9 mouse cellular contexts compared by ENCODE assay signal in genomic region chr6:87997706-87998265, GRCm38 (mm10). TPM values are rescaled to one million over a fixed set of nuclear protein-coding genes. Genes with fewer than 3 reads are reported as not detected.
DNase-seq lines count a peak whose midpoint lies in the region; ATAC-seq and TF ChIP-seq lines count a peak whose summit lies in the region.
"Had no signal": no experiment of that assay in that cellular context is flagged by ENCODE, and none has a peak within 500 bp of the region (broad histone marks: within the 10 kb centered on the region; RNA-seq: fewer than 3 reads in every experiment).

No protein-coding gene starts in this region.

- WGBS in heart, embryonic 11.5 days (ENCODE audit: insufficient replicate concordance) = 55% methylated on average over 7 of the region's 7 CpGs
- 65% methylated on average over 7 of the region's 7 CpGs for WGBS in kidney, embryonic 15.5 days
- 58% methylated on average over 7 of the region's 7 CpGs for WGBS in liver, adult 2 months

- ATAC-seq in heart, embryonic 11.5 days (replicated peaks; ENCODE audit: insufficient number of reproducible peaks, low FRiP score, low TSS enrichment) = no peak
- peak; percentile 82 for ATAC-seq in common myeloid progenitor, adult 5-6 weeks (replicated peaks; ENCODE audit: low read depth, poor library complexity, severe bottlenecking)
- ATAC-seq in kidney, embryonic 15.5 days (replicated peaks; ENCODE audit: low FRiP score) = peak; percentile 24; the same call in 1 of the 2 replicates
- ATAC-seq: Patski had no signal

- no peak overlapping the region for H3K4me3 ChIP-seq in heart, embryonic 11.5 days (ENCODE audit: low read depth, low read length)
- no peak overlapping the region for H3K4me3 ChIP-seq in kidney, embryonic 15.5 days (replicated peaks)
- H3K4me3 ChIP-seq in liver, adult 2 months (ENCODE audit: insufficient read depth, low read depth, low read length) = no peak overlapping the region

- peaks cover 14% of the 10 kb centered on the region for H3K36me3 ChIP-seq in heart, embryonic 11.5 days (ENCODE audit: control insufficient read depth, insufficient read depth, low read length)
- peaks cover 54% of the 10 kb centered on the region for H3K36me3 ChIP-seq in kidney, embryonic 15.5 days
- H3K36me3 ChIP-seq in liver, adult 2 months (ENCODE audit: control insufficient read depth, insufficient read depth, low read length) = peaks cover 20% of the 10 kb centered on the region

- no peaks in the 10 kb centered on the region for H3K27me3 ChIP-seq in heart, embryonic 11.5 days (ENCODE audit: control insufficient read depth, insufficient read depth, low read length)
- H3K27me3 ChIP-seq in kidney, embryonic 15.5 days = no peaks in the 10 kb centered on the region
- H3K27me3 ChIP-seq in liver, adult 2 months (ENCODE audit: control insufficient read depth, insufficient read depth, low read length) = no peaks in the 10 kb centered on the region
- H3K27me3 ChIP-seq: Patski had no signal

- peak; percentile 72 to 89 for DNase-seq in heart, adult 18-20 months
- DNase-seq in gastrocnemius, postnatal 25 days = peak; percentile 57
- DNase-seq in liver, adult 2 months (ENCODE audit: extremely low read depth, low read depth, low spot score) = peak; percentile 64
- DNase-seq in naive thymus-derived CD4-positive, alpha-beta T cell, adult 2 months (ENCODE audit: low read depth) = peak; percentile 75
- DNase-seq in spleen, postnatal 4 days (ENCODE audit: low spot score in 2 of 2) = peak; percentile 80 to 93

- H3K27ac ChIP-seq in heart, embryonic 11.5 days (ENCODE audit: low read depth, low read length) = no peak overlapping the region
- H3K27ac ChIP-seq in kidney, embryonic 15.5 days = no peak overlapping the region
- H3K27ac ChIP-seq in liver, adult 2 months (replicated peaks; ENCODE audit: insufficient read depth, low read depth, low read length) = no peak overlapping the region

- H3K79me2 ChIP-seq in liver, adult 2 months (ENCODE audit: control insufficient read depth, insufficient read depth, low read length) = no peaks in the 10 kb centered on the region

- H3K9ac ChIP-seq in heart, embryonic 11.5 days (ENCODE audit: low read depth, low read length) = no peak overlapping the region
- no peak overlapping the region for H3K9ac ChIP-seq in kidney, embryonic 15.5 days
- no peak overlapping the region for H3K9ac ChIP-seq in liver, adult 2 months (ENCODE audit: low read depth, low read length)

- H3K4me1 ChIP-seq in heart, embryonic 11.5 days (ENCODE audit: control insufficient read depth, insufficient read depth, low read length) = peaks cover 17% of the 10 kb centered on the region
- H3K4me1 ChIP-seq in kidney, embryonic 15.5 days = peaks cover 21% of the 10 kb centered on the region
- peaks cover 7% of the 10 kb centered on the region for H3K4me1 ChIP-seq in liver, adult 2 months (ENCODE audit: control insufficient read depth, insufficient read depth, low read length)

- TF ChIP-seq POLR2A in liver, adult 2 months (IDR thresholded peaks at IDR 0.05; ENCODE audit: extremely low read depth, insufficient read depth, low read length) = no peak

- peak; percentile 66 for TF ChIP-seq CTCF in liver, adult 2 months (IDR thresholded peaks at IDR 0.05; ENCODE audit: low read depth, low read length)

- H3K4me2 ChIP-seq in heart, embryonic 11.5 days = no peak overlapping the region
- no peak overlapping the region for H3K4me2 ChIP-seq in kidney, embryonic 15.5 days

- no peaks in the 10 kb centered on the region for H3K9me3 ChIP-seq in heart, embryonic 11.5 days (replicated peaks; ENCODE audit: control insufficient read depth, low read length)
- H3K9me3 ChIP-seq in kidney, embryonic 15.5 days (replicated peaks) = no peaks in the 10 kb centered on the region

RNA-seq across cellular contexts. Expression of gene H1fx, which starts 16.3 kb away (rescaled TPM):
- total RNA-seq in heart, adult 18-20 months (2021) = 1 to 10 TPM in 1 of 2 experiments, under 1 TPM in 1; 0.94 to 1.1 TPM
- polyA plus RNA-seq in heart, embryonic 11.5 days (2014; fragmentation: Nextera tagmentation; extraction: Ambion mirVana) = 20.4 and 22.7 TPM in 2 replicates
- total RNA-seq in common myeloid progenitor, adult 5-6 weeks (2017) = 3.2 TPM in 1 of 2 replicates, not detected in the other
- total RNA-seq in gastrocnemius, postnatal 25 days (2021) = 1 to 10 TPM; 1.5 to 3.5 TPM
- polyA plus RNA-seq in kidney, embryonic 15.5 days (2015; fragmentation: Nextera tagmentation; extraction: Ambion mirVana) = 25.8 and 28.0 TPM in 2 replicates
- 0.13 TPM in 1 of 2 replicates, not detected in the other for total RNA-seq in liver, adult 2 months (2014; rRNA removed)
- 0.11 and 0.52 TPM in 2 replicates for polyA plus RNA-seq in liver, adult 2 months (2012; rRNA removed)

RNA-seq across cellular contexts. Expression of gene Rab7, which starts 47.3 kb away (rescaled TPM):
- total RNA-seq in heart, adult 18-20 months (2021) = 100 to 1,000 TPM; 271 to 283 TPM
- 227 and 245 TPM in 2 replicates for polyA plus RNA-seq in heart, embryonic 11.5 days (2014; fragmentation: Nextera tagmentation; extraction: Ambion mirVana)
- total RNA-seq in common myeloid progenitor, adult 5-6 weeks (2017) = 87.3 and 94.2 TPM in 2 replicates
- 100 to 1,000 TPM; 265 to 292 TPM for total RNA-seq in gastrocnemius, postnatal 25 days (2021)
- 212 and 224 TPM in 2 replicates for polyA plus RNA-seq in kidney, embryonic 15.5 days (2015; fragmentation: Nextera tagmentation; extraction: Ambion mirVana)
- 69.7 and 80.9 TPM in 2 replicates for total RNA-seq in liver, adult 2 months (2014; rRNA removed)
- 134 and 145 TPM in 2 replicates for polyA plus RNA-seq in liver, adult 2 months (2012; rRNA removed)
